Mouse (Mus musculus) heart, embryonic 10.5 days (tissue): ENCODE measurements at regions not wholly inside any gene's neighbourhood (a gene's known extent, or its start where the extent isn't known, plus 50 kb on each side); places are given as distances from the start of the nearest gene placed in this dataset.
A peak's percentile ranks its signal among the peaks of the same experiment; 100 is the strongest.
"Not testable (repeated sequence)": the region's sequence is repeated elsewhere in the genome, so short reads cannot be mapped to it uniquely, and the experiment has no call there.

ENCODE experiments used
- DNase-seq: peaks from one replicate; pipeline ENCODE4 v3.0.0-alpha.2; 2017; ENCODE audit warnings: low spot score
- H3K27ac ChIP-seq: fragments of 300-500 bp; sonication (generic); 2 replicates; pipeline ENCODE4 v1.5.1; 2016; ENCODE audit warnings: mild to moderate bottlenecking
- H3K27me3 ChIP-seq: fragments of 300-500 bp; sonication (generic); 2 replicates; pipeline ENCODE4 v1.6.1; 2016; ENCODE audit warnings: mild to moderate bottlenecking; ENCODE audit not compliant: poor library complexity, insufficient read depth, severe bottlenecking
- H3K36me3 ChIP-seq: fragments of 300-500 bp; sonication (generic); 2 replicates; pipeline ENCODE4 v1.6.1; 2016; ENCODE audit warnings: mild to moderate bottlenecking, moderate library complexity
- H3K4me1 ChIP-seq: fragments of 300-500 bp; sonication (generic); 2 replicates; pipeline ENCODE4 v1.6.1; 2016; ENCODE audit warnings: mild to moderate bottlenecking
- H3K4me3 ChIP-seq: fragments of 300-500 bp; sonication (generic); 2 replicates; pipeline ENCODE4 v1.5.1; 2016; ENCODE audit warnings: mild to moderate bottlenecking, moderate library complexity
- H3K9me3 ChIP-seq: fragments of 300-500 bp; sonication (generic); 2 replicates; pipeline ENCODE4 v1.6.1; 2016; ENCODE audit warnings: mild to moderate bottlenecking, moderate library complexity
- WGBS: fragments of 180-500 bp; shearing (Covaris S2); methylation state at CpG from one replicate; pipeline ENCODE4 v1.1.7; 2016; 5-methylcytosine and 5-hydroxymethylcytosine counted together

DNA sequence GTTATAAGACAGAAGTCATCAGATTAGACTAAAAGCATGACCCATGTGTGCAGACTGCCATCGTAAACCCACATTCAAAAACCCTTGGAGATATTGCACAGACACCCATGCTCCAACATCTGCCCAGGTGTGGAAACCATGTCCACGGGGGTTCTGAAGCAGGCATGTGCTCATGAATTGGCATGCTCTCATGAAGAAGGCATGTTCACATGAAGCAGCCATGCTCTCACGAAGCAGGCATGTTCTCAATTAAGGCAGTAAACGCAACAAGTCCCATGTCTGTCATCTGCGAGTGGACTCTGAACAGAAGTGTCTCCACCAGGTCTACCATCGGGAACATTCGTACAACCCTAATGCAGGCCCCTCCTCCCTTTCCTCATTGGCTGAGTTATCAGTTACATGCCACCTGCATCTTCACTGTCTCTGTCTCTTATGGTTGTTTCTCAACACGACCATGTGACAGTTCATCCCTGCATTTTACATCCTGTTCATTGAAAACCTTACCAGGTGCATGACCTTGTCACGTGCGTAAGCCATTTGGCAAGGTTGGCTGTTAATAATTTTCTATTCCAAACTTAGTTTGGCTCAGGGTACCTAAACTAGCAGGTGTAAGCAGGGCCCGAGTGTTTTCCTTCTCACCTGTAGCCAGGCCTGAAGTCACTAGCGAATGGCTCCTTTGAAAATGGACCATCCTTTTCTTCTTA is 193.4 kb downstream of the Tcp10c start:
- no peak for DNase-seq
- Histone ChIP-seq H3K27me3 (no peaks in the 10 kb centered on the region), H3K4me1 (no peaks in the 10 kb centered on the region), H3K9me3 (peaks cover 79% of the 10 kb centered on the region), H3K36me3 (no peaks in the 10 kb centered on the region), H3K4me3 (no peak overlapping the region), H3K27ac (no peak overlapping the region)
- WGBS, result 61% methylated on average over 12 of the region's 12 CpGs

DNA sequence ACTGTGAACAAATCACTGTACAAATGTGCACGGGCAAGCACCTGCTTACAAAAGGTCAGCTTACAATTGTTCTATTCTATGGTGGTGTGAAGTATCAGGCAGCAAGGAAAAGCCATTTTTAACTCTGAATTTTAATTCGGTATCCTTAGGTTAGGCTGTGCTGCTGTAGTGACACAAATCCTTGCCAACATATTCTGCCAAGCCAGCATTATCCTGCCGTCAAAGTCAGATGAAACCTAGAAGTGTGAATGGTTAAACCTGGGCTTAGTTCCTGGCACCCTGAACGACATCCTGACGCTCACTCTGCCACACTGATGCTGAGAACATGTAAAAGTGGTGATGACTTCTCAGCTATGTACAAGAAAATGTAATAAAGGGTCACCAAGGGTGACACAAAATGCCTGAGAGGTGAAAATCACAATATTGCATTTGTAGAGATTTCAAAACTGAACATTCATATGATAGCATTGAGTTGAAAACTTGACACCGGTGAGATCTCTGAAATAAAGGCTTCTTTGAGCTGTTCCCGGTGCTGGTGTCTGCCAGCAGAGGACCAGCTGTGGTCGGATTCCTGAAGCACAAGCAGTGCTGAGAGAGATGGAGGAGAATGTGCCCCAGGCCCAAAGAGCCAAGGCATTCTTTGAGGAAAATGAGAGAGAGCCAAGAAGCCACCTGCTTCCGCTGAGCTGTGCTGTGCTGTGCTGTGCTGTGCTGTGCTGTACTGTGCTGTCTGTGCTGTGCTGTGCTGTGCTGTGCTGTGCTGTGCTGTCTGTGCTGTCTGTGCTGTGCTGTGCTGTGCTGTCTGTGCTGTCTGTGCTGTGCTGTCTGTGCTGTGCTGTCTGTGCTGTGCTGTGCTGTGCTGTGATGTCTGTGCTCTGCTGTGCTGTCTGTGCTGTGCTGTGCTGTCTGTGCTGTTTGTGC is 195.9 kb downstream of the Tcp10c start:
- WGBS, result 67% methylated on average over 9 of the region's 9 CpGs
- Histone ChIP-seq H3K9me3 (peaks cover 61% of the 10 kb centered on the region), H3K4me1 (no peaks in the 10 kb centered on the region; the same call in 1 of the 2 replicates), H3K4me3 (no peak overlapping the region), H3K27ac (no peak overlapping the region), H3K36me3 (no peaks in the 10 kb centered on the region), H3K27me3 (no peaks in the 10 kb centered on the region)
- no peak for DNase-seq

DNA sequence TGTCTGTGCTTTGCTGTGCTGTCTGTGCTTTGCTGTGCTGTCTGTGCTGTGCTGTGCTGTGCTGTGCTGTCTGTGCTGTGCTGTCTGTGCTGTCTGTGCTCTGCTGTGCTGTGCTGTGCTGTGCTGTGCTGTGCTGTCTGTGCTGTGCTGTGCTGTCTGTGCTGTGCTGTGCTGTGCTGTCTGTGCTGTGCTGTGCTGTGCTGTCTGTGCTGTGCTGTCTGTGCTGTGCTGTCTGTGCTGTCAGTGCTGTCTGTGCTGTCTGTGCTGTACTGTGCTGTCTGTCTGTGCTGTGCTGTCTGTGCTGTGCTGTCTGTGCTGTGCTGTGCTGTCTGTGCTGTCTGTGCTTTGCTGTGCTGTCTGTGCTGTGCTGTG is 196.5 kb downstream of the Tcp10c start:
- peaks cover 55% of the 10 kb centered on the region for H3K9me3 ChIP-seq
- not testable (repeated sequence) for H3K27ac ChIP-seq, DNase-seq, H3K36me3 ChIP-seq, H3K4me1 ChIP-seq, H3K27me3 ChIP-seq, H3K4me3 ChIP-seq

DNA sequence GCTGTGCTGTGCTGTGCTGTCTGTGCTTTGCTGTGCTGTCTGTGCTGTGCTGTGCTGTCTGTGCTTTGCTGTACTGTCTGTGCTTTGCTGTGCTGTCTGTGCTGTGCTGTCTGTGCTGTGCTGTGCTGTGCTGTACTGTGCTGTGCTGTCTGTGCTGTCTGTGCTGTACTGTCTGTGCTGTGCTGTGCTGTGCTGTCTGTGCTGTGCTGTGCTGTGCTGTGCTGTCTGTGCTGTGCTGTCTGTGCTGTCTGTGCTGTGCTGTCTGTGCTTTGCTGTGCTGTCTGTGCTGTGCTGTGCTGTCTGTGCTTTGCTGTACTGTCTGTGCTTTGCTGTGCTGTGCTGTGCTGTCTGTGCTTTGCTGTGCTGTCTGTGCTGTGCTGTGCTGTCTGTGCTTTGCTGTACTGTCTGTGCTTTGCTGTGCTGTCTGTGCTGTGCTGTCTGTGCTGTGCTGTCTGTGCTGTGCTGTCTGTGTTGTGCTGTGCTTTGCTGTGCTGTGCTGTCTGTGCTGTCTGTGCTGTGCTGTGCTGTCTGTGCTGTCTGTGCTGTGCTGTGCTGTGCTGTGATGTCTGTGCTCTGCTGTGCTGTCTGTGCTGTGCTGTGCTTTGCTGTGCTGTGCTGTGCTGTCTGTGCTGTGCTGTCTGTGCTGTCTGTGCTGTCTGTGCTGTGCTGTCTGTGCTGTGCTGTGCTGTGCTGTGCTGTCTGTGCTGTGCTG is 197.5 kb downstream of the Tcp10c start:
- Histone ChIP-seq H3K9me3 (peaks cover 48% of the 10 kb centered on the region), H3K4me3 (0 out of 2 replicates have a peak overlapping the region, but pooled peaks have one; percentile 0)
- not testable (repeated sequence) for H3K36me3 ChIP-seq, H3K27ac ChIP-seq, H3K27me3 ChIP-seq, H3K4me1 ChIP-seq
- DNase-seq, result peak; percentile 95

DNA sequence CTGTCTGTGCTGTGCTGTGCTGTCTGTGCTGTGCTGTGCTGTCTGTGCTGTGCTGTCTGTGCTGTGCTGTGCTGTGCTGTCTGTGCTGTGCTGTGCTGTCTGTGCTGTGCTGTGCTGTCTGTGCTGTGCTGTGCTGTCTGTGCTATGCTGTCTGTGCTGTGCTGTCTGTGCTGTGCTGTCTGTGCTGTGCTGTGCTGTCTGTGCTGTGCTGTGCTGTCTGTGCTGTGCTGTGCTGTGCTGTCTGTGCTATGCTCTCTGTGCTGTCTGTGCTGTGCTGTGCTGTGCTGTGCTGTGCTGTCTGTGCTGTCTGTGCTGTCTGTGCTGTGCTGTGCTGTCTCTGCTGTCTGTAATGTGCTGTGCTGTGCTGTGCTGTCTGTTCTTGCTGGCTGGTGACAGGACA is 198.5 kb downstream of the Tcp10c start:
- H3K27me3 ChIP-seq, result not testable (repeated sequence)

DNA sequence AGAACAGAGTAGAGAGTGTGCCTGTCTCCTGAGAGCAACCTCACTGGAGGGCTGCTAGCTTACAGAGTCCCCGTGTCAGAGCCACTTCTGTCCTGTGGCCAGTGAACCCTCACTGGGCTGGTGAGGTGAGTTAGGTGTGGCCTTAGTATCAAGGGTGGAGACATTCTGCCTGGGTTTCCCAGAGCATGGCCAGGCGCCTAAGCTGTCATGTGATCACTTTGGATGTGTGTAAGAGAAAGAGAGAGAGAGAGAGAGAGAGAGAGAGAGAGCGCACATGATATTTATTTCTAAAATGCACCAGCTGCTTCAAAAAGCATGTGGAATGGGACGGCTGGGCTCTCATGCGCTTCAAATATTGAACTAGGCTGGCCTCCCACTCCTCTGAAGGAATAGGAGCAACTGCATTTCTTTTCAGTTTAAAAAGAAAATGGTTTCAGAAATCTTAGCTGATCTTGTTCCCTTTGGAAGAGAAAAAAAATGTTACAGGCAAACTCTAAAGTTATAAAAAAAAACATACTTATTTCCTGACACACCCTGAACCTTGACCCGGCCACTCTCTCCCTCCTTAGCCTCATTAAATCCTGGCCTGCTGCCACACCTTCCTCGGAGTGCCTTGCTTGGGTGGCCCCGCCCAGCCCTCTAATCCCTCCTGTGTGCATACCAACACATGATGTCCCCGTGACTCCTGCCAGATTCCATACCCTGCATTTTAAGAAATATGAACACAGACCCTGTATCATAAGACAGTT is 201.1 kb downstream of the Tcp10c start:
- H3K27me3 ChIP-seq, H3K4me3 ChIP-seq, H3K36me3 ChIP-seq, DNase-seq, H3K27ac ChIP-seq, H3K4me1 ChIP-seq: not testable (repeated sequence)
- H3K9me3 ChIP-seq, result peaks cover 14% of the 10 kb centered on the region
- 43% methylated on average over 9 of the region's 9 CpGs for WGBS

More for the DNA sequence above, 198.5 kb downstream of the Tcp10c start:
- H3K36me3 ChIP-seq, H3K27ac ChIP-seq, H3K4me3 ChIP-seq, H3K4me1 ChIP-seq: not testable (repeated sequence)
- DNase-seq, result peak; percentile 92
- H3K9me3 ChIP-seq, result peaks cover 40% of the 10 kb centered on the region

DNA sequence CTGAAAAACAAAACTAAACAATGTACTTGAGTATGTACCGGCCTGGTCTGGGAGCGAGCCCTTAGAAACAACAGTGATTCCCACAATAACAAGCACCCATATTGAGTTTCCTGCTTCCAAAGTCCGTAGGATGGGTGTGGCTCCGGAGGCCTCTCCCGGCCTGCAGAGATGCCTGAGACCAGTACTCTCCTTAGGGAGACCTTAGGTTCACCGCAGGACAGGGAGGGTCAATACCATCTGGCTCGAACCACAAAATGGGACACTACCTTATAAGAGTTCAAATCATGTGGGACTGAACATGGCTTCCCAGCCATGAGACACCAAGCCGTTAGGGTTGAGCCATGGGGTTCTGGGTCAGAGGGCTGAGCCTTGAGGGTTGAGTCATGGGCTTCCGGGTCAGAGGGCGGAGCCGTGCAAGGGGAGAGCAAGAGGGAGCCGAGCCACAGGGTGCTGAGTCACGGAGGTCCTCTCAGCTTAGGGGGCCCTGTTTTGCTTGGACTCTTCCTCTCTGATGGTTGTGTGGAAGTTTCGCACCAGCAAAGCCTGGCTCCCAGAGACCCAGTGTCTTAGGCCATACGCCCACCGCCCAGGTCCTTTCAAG is 201.8 kb downstream of the Tcp10c start:
- DNase-seq, H3K4me1 ChIP-seq, H3K9me3 ChIP-seq, H3K27me3 ChIP-seq, H3K4me3 ChIP-seq, H3K36me3 ChIP-seq, H3K27ac ChIP-seq: not testable (repeated sequence)
- 88% methylated on average over 16 of the region's 16 CpGs for WGBS

DNA sequence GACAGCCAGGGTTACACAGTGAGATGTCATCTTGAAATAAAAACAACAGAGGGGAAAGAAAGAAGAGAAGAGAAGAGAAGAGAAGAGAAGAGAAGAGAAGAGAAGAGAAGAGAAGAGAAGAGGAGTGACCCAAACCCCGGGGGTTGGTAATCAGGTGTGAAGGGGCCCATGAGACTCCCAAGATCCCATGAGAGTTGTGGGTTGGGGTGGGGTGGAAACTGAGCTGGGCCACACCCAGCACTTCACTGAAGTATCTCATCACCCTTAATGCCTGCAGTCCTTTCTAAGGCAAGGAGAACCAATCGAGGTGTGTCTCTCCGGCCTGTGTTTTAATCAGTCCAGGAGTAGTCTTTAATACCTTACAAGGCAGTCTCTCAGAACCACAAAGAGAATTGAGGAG is 201.5 kb upstream of the Afdn start:
- 32% methylated on average over 3 of the region's 3 CpGs for WGBS
- Histone ChIP-seq H3K27me3 (no peaks in the 10 kb centered on the region), H3K9me3 (no peaks in the 10 kb centered on the region), H3K36me3 (no peaks in the 10 kb centered on the region), H3K27ac (peak overlapping the region; percentile 16; the same call in 1 of the 2 replicates), H3K4me3 (no peak overlapping the region), H3K4me1 (no peaks in the 10 kb centered on the region; the same call in 1 of the 2 replicates)
- DNase-seq, result no peak

DNA sequence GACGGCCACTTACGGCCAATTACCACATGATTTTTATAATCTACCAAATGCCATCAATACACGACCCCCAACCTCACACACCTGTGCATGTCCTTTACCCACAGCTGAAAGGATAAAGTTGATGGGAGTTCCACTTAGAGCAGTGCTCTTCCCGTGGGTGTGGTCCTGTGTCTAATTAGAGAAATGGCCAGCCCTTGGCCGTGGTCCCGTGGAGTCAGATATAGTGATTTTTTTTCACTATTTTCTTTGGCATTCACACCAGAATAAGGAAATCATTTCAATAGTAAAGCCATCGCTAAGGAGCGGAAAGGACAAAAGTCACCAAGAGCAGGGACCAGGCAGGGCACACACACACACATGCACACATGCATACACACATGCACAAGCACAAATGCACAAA is 199.0 kb upstream of the Afdn start:
- Histone ChIP-seq H3K4me3 (no peak overlapping the region), H3K27me3 (no peaks in the 10 kb centered on the region), H3K36me3 (no peaks in the 10 kb centered on the region), H3K27ac (no peak overlapping the region), H3K4me1 (peaks cover 8% of the 10 kb centered on the region; the same call in 1 of the 2 replicates), H3K9me3 (no peaks in the 10 kb centered on the region)
- 79% methylated on average over 8 of the region's 8 CpGs for WGBS
- no peak for DNase-seq

DNA sequence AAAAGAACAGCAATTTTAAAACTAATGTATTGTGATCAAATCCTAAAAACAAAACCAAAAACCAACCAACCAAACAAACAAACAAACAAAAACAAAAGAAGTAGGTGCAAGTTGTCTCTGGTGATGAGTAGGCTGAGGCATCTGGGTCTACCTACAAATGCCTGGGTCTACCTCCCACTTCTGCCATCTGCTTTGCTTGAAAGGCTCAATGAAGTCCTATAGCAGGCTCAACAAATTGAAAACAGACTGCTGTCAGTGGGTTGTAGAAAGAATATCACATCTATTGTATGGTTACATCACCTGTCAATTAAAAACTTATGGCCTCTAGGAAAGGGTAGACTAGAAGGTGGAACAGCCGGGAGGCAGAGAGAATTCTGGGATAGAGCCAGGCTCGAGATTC is 197.4 kb upstream of the Afdn start:
- no peaks in the 10 kb centered on the region for H3K27me3 ChIP-seq
- WGBS, result 81% methylated on average over 2 of the region's 2 CpGs
- no peak for DNase-seq
- H3K9me3 ChIP-seq, result no peaks in the 10 kb centered on the region
- H3K27ac ChIP-seq, result no peak overlapping the region
- no peak overlapping the region for H3K4me3 ChIP-seq
- no peaks in the 10 kb centered on the region for H3K36me3 ChIP-seq
- H3K4me1 ChIP-seq, result peaks cover 8% of the 10 kb centered on the region; the same call in 1 of the 2 replicates

DNA sequence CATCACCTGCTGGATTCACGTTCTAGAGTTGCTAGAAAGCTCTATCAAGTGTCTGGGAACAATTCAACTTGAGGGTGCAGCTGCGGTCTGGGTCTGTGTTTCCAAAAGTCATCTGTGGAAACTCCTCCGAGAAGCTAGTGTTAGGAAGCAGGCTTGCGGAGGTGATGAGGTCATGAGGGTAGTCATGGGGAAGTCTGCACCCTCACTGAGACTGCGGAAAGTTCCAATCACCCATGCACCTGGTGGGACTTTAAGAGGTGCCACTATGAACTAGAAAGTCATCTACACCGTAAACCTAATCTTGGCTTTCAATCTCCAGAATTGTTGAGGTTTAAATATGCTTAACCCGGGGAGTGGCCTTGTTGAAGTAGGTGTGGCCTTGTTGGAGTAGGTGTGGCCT is 195.5 kb upstream of the Afdn start:
- H3K36me3 ChIP-seq, result no peaks in the 10 kb centered on the region
- WGBS, result 75% methylated on average over 7 of the region's 7 CpGs
- H3K27ac ChIP-seq, result no peak overlapping the region
- no peak overlapping the region for H3K4me3 ChIP-seq
- DNase-seq, result no peak
- peaks cover 8% of the 10 kb centered on the region; the same call in 1 of the 2 replicates for H3K4me1 ChIP-seq
- no peaks in the 10 kb centered on the region for H3K27me3 ChIP-seq
- H3K9me3 ChIP-seq, result no peaks in the 10 kb centered on the region

DNA sequence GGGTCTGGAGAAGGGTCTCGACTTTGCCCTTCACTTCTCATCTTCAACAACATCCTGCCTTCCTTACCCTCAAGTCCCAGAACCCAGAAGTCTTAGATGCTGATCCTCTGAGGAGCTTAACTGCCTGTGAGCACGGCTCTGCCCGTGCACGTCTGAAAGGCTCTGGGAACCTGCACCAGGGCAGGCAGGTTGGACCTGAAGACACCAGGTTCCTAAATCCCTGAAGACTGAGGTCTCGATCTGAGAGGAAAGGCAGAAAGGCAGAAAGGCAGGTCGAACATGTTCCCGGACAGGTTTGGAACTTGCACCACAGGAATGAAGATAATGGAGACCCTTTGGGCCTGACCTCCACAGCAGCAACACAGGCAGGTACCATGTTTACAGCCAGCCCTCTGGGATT is 193.7 kb upstream of the Afdn start:
- no peaks in the 10 kb centered on the region for H3K27me3 ChIP-seq
- H3K9me3 ChIP-seq, result no peaks in the 10 kb centered on the region
- H3K4me3 ChIP-seq, result no peak overlapping the region
- H3K4me1 ChIP-seq, result peaks cover 8% of the 10 kb centered on the region; the same call in 1 of the 2 replicates
- WGBS, result 77% methylated on average over 7 of the region's 7 CpGs
- DNase-seq, result no peak
- no peak overlapping the region for H3K27ac ChIP-seq
- no peaks in the 10 kb centered on the region for H3K36me3 ChIP-seq
